Mouse (Mus musculus) erythroblast, embryonic 14.5 days (primary cell): Measurements from ENCODE around the gene Bmpr1a.

Experiments
- GATA1 ChIP-seq: IDR thresholded peaks from 2 replicates; pipeline ENCODE4 v1.6.1; 2012; ENCODE audit warnings: low read length, inconsistent platforms, mixed read lengths
- TAL1 ChIP-seq: IDR thresholded peaks from 3 replicates; pipeline ENCODE4 v1.6.1; 2012; ENCODE audit warnings: low read length, inconsistent platforms, mixed read lengths

DNA sequence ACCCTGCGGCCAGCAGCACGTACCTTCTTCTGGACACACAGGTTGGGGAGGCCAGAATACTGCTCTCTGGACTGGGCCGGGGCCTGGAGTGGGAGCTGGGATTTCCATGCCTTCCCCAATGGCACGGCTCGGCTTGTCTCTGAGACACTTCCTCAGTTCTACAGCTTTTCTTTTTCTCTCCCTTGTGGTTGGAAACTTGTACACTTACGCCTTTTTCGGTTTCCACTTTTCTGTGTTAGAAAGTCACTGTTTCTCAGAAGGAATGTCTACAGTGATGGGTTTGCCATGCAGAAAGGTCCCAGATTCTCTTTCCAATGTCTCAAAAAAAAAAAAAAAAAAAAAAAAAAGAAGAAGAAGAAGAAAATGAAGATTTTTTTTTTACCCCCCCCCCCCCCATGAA lies 99.7 kb downstream of the Bmpr1a start:
- TF ChIP-seq GATA1 (no peak), TAL1 (no peak)
